Mouse (Mus musculus) midbrain, postnatal 0 days (tissue): ENCODE measurements around the gene Dhx34. TPM values are rescaled to one million over a fixed set of nuclear protein-coding genes. Genes with fewer than 3 reads are reported as not detected.

Source experiments
- ATAC-seq: fragments of 200-750 bp; cut with Nextera tagmentation; 2 replicates; pipeline ENCODE4 v1.8.0; 2017; ENCODE audit warnings: moderate number of reproducible peaks, mild to moderate bottlenecking, moderate TSS enrichment, moderate library complexity; ENCODE audit not compliant: low FRiP score
- DNase-seq: peaks from one replicate; pipeline ENCODE4 v3.0.0-alpha.2; 2015; ENCODE audit warnings: low spot score
- H3K27ac ChIP-seq: fragments of 300-500 bp; sonication (generic); 2 replicates; pipeline ENCODE4 v1.5.1; 2014; ENCODE audit warnings: low read depth, mild to moderate bottlenecking, low read length, mixed read lengths
- H3K27me3 ChIP-seq: fragments of 300-500 bp; sonication (generic); 2 replicates; pipeline ENCODE4 v1.6.1; 2014; ENCODE audit warnings: low read length, control low read depth, mixed read lengths; ENCODE audit not compliant: insufficient read depth
- H3K36me3 ChIP-seq: fragments of 300-500 bp; sonication (generic); 2 replicates; pipeline ENCODE4 v1.6.1; 2014; ENCODE audit warnings: low read length, control low read depth, mixed read lengths; ENCODE audit not compliant: insufficient read depth
- H3K4me1 ChIP-seq: fragments of 300-500 bp; sonication (generic); 2 replicates; pipeline ENCODE4 v1.6.1; 2014; ENCODE audit warnings: mild to moderate bottlenecking, control low read depth, antibody characterized with exemption, low read length, mixed read lengths; ENCODE audit not compliant: insufficient read depth
- H3K4me2 ChIP-seq: fragments of 300-500 bp; sonication (generic); 2 replicates; pipeline ENCODE4 v1.6.1; 2014; ENCODE audit warnings: low read depth, mild to moderate bottlenecking, low read length, mixed read lengths; ENCODE audit not compliant: poor library complexity, severe bottlenecking
- H3K4me3 ChIP-seq: fragments of 300-500 bp; sonication (generic); 2 replicates; pipeline ENCODE4 v1.5.1; 2014; ENCODE audit warnings: low read depth, mild to moderate bottlenecking, low read length, moderate library complexity
- H3K9ac ChIP-seq: fragments of 300-500 bp; sonication (generic); replicated peaks from 2 replicates; pipeline ENCODE4 v1.6.1; 2014; ENCODE audit warnings: mild to moderate bottlenecking, low read length, moderate library complexity, mixed read lengths; ENCODE audit not compliant: poor library complexity, severe bottlenecking
- H3K9me3 ChIP-seq: fragments of 300-500 bp; sonication (generic); 2 replicates; pipeline ENCODE4 v1.6.1; 2016; ENCODE audit warnings: low read length, control low read depth
- CTCF ChIP-seq: IDR thresholded peaks from 2 replicates; pipeline ENCODE4 v1.5.1; 2016; ENCODE audit warnings: antibody characterized with exemption, mild to moderate bottlenecking
- WGBS: fragments of 180-500 bp; shearing (Covaris S2); extraction: QIAGEN DNeasy Blood & Tissue Kit; methylation state at CpG from one replicate; pipeline ENCODE4 v1.1.7; 2014; 5-methylcytosine and 5-hydroxymethylcytosine counted together
- polyA plus RNA-seq: library from polyadenylated mRNA; unstranded; fragments of >200 nt; fragmentation: Nextera tagmentation; extraction: Ambion mirVana; gene quantifications from 2 replicates; pipeline ENCODE4 v1.2.1, GENCODE M21; 2015
- total RNA-seq: library from RNA; depleted of rRNA; stranded (reverse); fragments of >200 nt; gene quantifications from 2 replicates; pipeline ENCODE4 v1.2.3, GENCODE M21; 2014; rRNA removed

The Dhx34 gene
- total and polyA plus RNA-seq, 2 experiments from 2014 or later, result 9.3 to 18.3 TPM

DNA sequence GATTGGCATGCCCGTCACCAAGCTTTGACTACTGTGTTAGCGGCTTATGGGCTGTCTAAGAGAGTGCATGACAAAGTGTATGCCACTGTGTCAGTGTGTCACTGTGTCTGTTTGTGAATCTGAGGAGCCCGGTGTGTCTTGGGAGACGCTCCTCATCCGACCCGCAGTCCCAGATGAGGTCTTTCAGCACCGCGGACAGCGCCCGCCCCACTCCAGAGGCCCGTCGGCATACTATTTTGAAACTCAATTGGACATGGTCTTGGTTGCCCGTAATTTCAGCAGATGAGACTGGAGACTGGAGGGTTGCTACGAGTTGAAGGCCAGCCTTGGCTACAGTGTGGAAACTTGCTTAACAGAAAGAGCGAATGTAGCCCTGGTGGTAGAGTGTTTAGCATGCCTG, 74.2 kb downstream of the Dhx34 start:
- Histone ChIP-seq H3K9ac (no peak overlapping the region), H3K27me3 (no peaks in the 10 kb centered on the region), H3K4me2 (no peak overlapping the region), H3K4me3 (no peak overlapping the region), H3K27ac (no peak overlapping the region), H3K9me3 (no peaks in the 10 kb centered on the region), H3K4me1 (no peaks in the 10 kb centered on the region), H3K36me3 (peaks cover 19% of the 10 kb centered on the region)
- TF ChIP-seq CTCF, result no peak
- 22% methylated on average over 15 of the region's 15 CpGs for WGBS
- ATAC-seq, result no peak
- DNase-seq, result no peak

Other genes with a start within 250 kb of the Dhx34 start
- gene Bicra, start 174.1 kb downstream of the Dhx34 start, total RNA-seq, result 6.3 and 7.0 TPM in 2 replicates
- gene Bicra, start 174.1 kb downstream of the Dhx34 start, polyA plus RNA-seq, result 3.1 and 4.1 TPM in 2 replicates
- gene Zfp541, start 160.2 kb downstream of the Dhx34 start, total RNA-seq, result 0.14 and 0.33 TPM in 2 replicates
- 0.15 TPM in 2 replicates for gene Zfp541, start 160.2 kb downstream of the Dhx34 start, polyA plus RNA-seq
- 375 and 403 TPM in 2 replicates for gene Napa, start 123.6 kb downstream of the Dhx34 start, total RNA-seq
- 236 and 258 TPM in 2 replicates for gene Napa, start 123.6 kb downstream of the Dhx34 start, polyA plus RNA-seq
- gene Kptn, start 102.1 kb downstream of the Dhx34 start, total RNA-seq, result 42.5 and 44.1 TPM in 2 replicates
- 35.9 and 36.7 TPM in 2 replicates for gene Kptn, start 102.1 kb downstream of the Dhx34 start, polyA plus RNA-seq
- 64.2 and 76.0 TPM in 2 replicates for gene Slc8a2, start 92.2 kb downstream of the Dhx34 start, total RNA-seq
- 0.96 and 1.1 TPM in 2 replicates for gene Slc8a2, start 92.2 kb downstream of the Dhx34 start, polyA plus RNA-seq
- 93.8 and 111 TPM in 2 replicates for gene Meis3, start 46.9 kb downstream of the Dhx34 start, total RNA-seq
- gene Meis3, start 46.9 kb downstream of the Dhx34 start, polyA plus RNA-seq, result 106 TPM in 2 replicates
- gene C5ar2, start 22.1 kb upstream of the Dhx34 start, total RNA-seq, result 0.05 and 0.09 TPM in 2 replicates
- gene C5ar2, start 22.1 kb upstream of the Dhx34 start, polyA plus RNA-seq, result 0.14 and 0.20 TPM in 2 replicates
- 0.85 and 1.4 TPM in 2 replicates for gene C5ar1, start 37.5 kb upstream of the Dhx34 start, total RNA-seq
- 1.4 TPM in 2 replicates for gene C5ar1, start 37.5 kb upstream of the Dhx34 start, polyA plus RNA-seq
- gene Inafm1, start 51.6 kb upstream of the Dhx34 start, total RNA-seq, result 58.2 and 60.5 TPM in 2 replicates
- gene Inafm1, start 51.6 kb upstream of the Dhx34 start, polyA plus RNA-seq, result 84.2 and 84.5 TPM in 2 replicates
- gene Ccdc9, start 64.8 kb upstream of the Dhx34 start, total RNA-seq, result 31.5 and 35.0 TPM in 2 replicates
- 12.7 and 13.6 TPM in 2 replicates for gene Ccdc9, start 64.8 kb upstream of the Dhx34 start, polyA plus RNA-seq
- gene Bbc3, start 86.4 kb upstream of the Dhx34 start, total RNA-seq, result 45.1 and 50.6 TPM in 2 replicates
- gene Bbc3, start 86.4 kb upstream of the Dhx34 start, polyA plus RNA-seq, result 38.9 and 39.0 TPM in 2 replicates
- 84.6 and 98.2 TPM in 2 replicates for gene Sae1, start 165.8 kb upstream of the Dhx34 start, total RNA-seq
- 195 and 199 TPM in 2 replicates for gene Sae1, start 165.8 kb upstream of the Dhx34 start, polyA plus RNA-seq
- gene Zc3h4, start 178.9 kb upstream of the Dhx34 start, total RNA-seq, result 38.4 and 41.1 TPM in 2 replicates
- gene Zc3h4, start 178.9 kb upstream of the Dhx34 start, polyA plus RNA-seq, result 9.2 and 9.7 TPM in 2 replicates
- 43.1 and 55.6 TPM in 2 replicates for gene Tmem160, start 230.7 kb upstream of the Dhx34 start, total RNA-seq
- gene Tmem160, start 230.7 kb upstream of the Dhx34 start, polyA plus RNA-seq, result 105 and 108 TPM in 2 replicates